Mouse (Mus musculus) urinary bladder, adult 18-20 months (tissue): Measurements from ENCODE around the gene Wdr90.

Source experiments
- DNase-seq, 2 experiments: peaks; one replicate each; pipeline ENCODE4 v3.0.0; 2022; ENCODE audit warnings: low spot score in 2 of 2, mixed read lengths in 2 of 2

The Wdr90 gene

DNA sequence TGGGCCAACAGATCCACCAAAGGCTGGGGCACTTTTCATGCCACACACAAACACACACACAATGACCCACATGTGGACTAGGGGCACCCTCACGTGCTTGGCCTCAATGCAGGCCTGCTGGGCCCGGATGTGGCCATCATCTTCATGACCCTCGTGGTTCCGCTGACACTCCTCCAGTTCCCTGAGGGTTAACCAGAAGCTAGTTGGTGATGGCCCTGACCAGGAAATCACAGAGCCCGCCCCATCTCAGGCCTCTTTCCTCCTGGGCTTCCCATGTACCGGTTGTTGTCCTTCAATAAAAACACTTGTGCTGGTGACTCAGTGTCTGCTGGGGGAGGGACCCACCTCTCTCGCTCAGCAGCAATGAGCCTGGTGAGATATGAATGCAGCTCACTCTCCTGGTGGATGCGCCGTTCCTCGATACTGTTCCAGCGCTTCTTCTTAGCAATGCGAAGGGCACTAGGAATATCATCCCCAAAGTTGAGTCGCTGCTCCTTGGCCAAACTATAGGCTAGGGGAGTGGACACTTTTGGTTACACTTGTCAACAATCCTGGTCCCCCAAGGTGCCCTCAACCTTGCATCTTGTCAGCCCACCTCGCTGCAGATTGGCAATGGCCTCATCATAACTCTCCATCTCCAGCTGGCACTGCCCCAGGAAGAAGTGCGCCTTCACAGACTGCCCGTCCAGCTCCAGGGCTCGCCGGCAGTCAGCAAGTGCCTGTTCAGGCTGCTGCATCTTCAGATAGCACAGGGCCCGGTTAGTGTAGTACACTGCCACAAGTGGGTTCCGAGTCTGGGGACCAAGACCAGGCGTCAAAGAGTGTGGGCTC lies 29.6 kb downstream of the Wdr90 start:
- peak in 1 of 2 experiments; percentile 31 for DNase-seq

DNA sequence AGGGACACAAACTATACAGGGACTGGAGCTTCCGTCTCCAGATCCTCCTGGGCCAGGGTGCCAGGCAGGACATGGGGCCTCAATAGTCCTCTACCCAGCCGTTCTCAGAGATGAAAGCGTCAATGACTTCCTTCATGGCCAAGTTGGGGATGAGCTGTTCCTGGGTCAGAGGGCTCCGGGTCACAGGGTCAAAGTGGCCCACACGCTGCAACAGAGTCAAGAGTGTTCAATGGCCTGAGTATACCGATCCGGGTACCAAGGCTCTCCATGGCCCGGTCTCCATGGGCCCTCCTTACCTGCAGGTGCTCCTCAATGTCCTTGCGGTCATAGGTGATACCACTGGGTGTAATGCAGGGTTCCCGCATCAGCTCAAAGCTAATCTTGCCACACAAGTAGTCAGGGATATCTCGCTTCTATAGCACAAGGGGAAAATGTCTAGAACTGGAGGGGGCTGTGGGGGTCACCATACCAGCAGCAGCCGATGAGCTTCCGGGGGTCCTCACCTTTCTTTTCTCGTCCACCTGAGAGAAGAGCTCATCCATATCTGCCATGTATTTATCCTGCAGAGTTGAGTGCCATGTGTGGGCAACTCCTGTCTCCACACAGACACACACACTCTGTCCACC lies 30.4 kb downstream of the Wdr90 start:
- no peak for DNase-seq

DNA sequence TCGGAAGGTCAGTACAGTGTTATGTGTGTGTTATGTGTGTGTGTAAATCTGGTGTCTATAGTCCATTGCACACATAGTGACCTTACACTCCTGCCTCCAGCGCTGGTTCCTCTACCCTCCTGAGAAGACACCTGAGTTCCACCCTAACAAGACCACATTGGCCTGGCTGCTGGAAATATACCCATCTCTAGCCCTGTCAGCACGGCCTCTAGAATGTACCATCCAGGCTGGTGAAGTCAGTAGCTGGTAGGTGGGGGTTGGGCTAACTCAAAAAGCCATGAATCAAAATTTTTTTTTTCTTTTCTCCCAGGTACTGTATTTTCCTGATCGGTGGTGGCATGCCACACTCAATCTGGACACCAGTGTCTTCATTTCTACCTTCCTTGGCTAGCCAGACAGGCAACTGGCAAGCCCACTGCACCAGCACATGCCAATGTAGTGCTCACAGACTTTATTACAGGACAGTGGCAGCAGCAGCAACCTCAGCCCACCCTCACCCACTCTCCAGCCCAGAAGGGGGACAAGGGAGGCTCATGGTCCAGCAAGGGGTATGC lies 31.0 kb downstream of the Wdr90 start:
- no peak for DNase-seq

DNA sequence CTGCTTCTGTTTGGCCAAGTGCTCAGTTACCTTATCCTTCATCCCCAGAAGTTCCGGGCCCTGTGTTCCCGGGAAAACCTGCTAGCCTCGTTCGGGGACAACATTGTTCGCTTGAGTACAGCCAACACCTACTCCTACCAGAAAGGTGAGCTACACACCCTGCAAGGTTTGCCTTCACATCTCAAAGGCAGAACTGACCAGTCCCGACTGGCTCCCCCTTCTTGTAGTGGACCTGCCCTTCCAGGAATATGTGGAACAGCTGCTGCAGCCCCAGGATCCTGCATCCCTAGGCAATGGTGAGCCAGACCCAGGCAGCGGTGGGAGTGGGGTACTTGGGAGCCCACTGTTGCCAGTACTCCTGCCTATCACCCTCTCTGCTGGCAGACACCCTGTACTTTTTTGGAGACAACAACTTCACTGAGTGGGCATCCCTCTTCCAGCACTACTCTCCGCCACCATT lies 31.7 kb downstream of the Wdr90 start:
- peak in 1 of 2 experiments; percentile 18 for DNase-seq

DNA sequence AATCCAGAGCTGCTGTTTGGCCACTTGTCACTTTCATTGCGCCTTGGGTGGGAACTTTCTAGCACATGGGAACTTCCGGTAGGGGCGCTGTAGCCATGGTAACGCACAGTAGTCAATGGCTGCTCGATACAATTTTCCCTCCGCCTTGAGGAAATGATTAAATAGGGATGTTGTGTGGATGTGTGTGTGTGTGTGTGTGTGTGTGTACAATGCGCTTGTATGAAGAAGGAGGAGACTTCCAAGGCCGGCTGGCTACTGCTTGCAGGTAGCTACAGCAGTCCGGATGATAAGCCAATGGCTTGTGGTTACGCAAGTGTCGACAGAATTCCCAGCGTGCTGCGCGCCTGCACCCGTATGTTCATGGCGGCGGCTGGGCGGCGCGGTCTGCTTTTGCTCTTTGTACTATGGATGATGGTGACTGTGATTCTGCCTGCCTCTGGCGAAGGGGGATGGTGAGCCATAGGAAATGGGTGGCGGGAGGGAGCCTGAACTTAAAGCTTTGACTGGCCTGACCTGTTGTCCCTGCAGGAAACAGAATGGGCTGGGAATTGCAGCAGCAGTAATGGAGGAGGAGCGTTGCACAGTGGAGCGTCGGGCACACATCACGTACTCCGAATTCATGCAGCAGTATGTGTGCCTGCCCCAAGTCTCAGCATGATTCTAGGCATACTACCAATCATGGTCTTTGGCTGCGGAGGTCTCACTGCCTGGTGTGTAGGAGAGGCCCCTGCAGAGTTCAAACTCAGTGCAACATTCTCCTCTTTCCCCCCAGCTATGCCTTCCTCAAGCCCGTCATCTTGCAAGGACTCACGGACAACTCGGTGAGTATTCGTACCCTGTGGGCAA lies 32.4 kb downstream of the Wdr90 start, which contains the start of gene Jmjd8:
Gene Jmjd8 (plus strand): TSS at position 156 of the 846 bp plus-strand sequence.
- peak; percentile 65 to 66 for DNase-seq

DNA sequence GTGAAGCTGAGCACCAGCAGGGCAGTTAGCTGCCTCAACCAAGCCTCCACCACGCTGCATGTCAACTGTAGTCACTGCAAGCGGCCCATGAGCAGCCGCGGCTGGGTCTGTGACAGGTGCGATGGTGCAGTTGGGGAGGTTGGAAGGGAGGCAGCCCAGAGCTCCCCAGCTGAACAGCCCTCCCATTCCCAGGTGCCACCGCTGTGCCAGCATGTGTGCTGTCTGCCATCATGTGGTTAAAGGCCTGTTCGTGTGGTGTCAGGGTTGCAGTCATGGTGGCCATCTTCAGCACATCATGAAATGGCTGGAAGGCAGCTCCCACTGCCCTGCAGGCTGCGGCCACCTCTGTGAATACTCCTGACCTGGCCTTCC lies 33.1 kb downstream of the Wdr90 start:
- no peak for DNase-seq

DNA sequence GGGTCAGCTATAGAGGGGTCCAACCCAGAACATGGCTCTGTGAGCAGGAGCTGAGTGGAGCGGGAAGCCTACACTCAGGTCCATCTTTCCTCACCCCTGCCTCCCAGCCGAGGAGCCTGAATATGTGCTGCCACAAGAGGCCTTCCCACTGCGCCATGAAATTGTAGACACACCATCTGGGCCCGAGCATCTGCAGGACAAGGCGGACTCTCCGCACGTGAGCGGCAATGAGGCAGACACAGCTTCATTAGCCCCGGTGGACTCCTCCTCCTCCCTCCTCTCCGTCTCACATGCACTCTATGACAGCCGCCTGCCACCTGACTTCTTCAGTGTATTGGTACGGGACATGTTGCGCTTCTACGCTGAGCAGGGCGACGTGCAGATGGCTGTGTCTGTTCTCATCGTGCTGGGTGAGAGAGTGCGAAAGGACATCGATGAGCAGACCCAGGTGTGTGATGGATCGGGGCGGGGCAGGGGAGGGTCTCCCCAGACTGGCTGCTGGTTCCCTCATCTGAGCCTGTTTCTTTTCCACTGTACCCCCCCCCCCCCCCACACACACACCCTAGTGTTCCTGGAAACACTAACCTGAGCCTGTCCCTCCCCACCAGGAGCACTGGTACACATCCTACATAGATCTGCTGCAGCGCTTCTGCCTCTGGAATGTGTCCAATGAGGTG lies 33.6 kb downstream of the Wdr90 start:
- DNase-seq: no peak

DNA sequence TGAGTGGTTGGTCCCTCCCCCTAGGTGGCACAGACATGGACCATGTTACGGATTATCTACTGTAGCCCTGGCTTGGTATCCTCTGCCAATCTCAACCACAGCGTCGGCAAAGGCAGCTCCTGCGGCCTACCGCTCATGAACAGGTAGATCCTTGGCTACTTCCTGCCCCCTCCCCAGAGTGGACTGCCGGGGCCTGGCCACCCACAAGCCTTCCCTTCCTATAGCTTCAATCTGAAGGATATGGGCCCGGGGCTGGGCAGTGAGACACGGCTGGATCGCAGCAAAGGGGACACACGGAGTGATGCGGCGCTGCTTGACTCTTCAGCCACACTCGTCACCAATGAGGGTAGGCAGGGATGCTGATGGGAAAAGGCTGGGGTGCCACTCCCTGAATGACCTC lies 34.3 kb downstream of the Wdr90 start:
- no peak for DNase-seq

DNA sequence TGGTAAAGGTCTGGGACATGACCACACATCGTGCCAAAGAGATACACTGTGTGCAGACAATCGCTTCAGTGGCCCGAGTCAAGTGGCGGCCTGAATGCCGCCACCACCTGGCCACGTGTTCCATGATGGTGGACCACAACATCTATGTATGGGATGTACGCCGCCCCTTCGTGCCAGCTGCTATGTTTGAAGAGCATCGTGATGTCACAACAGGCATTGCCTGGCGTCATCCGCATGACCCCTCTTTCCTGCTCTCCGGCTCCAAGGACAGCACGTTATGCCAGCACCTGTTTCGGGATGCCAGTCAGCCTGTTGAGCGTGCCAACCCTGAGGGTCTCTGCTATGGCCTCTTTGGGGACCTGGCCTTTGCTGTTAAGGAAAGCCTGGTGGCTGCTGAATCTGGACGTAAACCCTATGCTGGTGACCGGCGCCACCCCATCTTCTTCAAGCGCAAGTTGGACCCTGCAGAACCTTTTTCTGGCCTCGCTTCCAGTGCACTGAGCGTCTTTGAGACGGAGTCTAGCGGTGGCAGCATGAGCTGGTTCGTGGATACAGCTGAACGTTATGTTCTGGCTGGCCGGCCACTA lies 35.2 kb downstream of the Wdr90 start:
- DNase-seq: no peak

DNA sequence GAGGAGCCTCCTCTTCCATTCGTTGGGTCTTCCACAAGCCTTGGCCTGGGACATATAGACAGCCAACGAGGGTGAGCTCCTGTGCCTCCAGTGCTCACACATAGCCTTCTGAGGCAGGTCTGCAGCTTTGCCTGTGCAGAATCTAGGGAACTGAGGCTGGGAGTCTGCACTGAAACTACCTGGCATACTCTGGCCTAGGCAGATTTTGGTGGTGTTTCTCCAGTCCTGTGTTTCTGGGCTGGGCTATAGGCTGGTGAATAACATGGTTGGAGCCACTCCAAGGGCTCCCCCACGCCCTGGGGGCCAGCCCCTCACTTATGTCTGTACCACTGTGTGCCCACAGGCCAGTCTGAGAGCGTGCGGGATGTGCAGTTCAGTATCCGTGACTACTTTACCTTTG lies 36.0 kb downstream of the Wdr90 start:
- no peak for DNase-seq

DNA sequence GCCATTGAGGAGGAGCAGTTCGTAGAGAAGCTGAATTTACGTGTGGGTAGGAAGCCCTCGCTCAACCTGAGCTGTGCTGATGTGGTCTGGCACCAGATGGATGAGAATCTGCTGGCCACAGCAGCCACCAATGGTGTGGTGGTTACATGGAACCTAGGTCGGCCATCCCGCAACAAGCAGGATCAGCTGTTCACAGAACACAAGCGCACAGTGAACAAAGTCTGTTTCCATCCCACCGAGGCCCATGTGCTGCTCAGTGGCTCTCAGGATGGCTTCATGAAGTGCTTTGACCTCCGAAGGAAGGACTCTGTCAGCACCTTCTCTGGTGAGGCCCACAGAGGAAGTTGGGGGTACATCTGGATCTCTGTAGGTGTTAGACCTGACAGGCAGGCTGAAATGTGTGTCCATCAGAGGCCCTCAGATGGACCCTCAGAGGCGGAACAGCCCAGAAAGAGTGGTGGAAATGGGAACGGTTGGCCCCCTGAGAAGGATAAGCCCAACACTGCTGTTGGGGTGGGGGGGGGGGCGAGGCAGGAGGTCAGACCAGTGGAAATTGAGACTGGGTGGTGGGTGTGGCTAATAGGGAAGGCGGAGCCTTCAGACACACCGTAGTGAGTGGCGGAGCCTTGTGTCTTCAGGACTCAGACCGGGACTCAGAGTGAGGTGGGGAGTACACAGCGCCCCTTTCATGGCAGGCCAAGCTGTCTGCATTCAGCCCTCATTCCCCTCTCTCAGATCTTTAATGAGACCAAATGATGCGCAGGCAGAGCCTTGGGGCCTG lies 36.7 kb downstream of the Wdr90 start:
- no peak for DNase-seq

DNA sequence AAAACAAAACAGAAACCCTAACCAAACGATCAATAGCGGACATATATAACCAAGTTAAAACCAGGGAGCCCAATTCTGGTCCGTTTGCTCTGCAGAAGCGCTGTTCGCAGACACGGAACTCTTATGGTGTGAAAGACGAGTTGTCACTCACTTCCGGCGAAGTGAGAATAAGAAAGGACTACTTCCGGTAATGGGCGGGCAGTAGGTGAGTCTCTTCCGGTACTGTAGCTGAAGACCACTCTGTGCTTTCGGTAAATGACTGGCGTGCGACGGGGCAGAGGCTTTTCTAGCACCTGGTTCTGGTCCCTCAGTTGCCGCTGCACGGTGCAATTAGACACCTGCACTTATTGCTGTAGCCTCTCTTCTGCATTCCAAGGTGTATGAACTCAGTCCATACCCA lies 37.8 kb downstream of the Wdr90 start, which contains the start of gene Wdr24:
Gene Wdr24 (plus strand): TSS at position 176 of the 400 bp plus-strand sequence.
- peak in 1 of 2 experiments; percentile 56 for DNase-seq

DNA sequence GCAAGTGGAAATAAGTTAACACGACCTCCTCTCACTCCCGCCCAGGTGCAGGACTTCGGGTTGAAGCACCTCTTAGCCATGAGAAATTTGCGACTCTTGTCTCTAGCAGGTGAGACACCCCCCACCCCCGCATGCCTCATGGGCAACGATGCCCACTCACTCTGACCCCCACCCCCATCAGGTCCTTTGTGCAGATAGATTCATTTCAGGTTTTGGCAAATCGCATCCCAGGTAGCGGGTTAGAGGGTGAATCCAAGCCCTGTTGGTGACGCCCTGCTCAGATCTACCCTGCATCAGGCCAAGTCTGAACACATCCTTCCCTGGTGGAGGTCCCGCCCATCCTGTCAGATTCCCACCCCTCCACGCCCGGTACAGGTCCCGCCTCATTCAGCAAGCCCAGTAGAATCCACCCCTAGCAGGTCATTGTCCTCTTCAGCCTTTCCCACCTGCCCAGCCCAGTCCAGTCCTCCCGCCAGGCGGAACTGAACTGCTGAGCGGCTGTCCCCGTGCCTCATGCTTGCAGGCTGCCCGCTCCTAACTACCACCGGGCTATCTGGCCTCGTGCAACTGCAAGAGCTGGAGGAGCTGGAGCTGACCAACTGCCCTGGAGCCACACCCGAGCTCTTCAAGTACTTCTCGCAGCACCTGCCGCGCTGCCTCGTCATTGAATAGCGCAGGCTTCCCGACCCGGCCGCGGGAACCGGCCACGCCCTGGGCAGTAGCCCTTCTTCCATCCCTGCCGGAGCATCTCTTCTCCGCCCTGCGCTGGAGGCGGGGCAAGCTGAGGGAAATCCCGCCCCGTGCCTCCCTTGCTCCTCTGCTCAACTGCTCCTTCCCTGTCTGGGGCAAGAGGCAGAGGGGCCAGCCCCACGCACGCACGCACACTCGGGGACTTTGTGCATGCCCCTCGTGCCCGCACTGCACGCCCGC lies 42.2 kb downstream of the Wdr90 start:
- no peak for DNase-seq

DNA sequence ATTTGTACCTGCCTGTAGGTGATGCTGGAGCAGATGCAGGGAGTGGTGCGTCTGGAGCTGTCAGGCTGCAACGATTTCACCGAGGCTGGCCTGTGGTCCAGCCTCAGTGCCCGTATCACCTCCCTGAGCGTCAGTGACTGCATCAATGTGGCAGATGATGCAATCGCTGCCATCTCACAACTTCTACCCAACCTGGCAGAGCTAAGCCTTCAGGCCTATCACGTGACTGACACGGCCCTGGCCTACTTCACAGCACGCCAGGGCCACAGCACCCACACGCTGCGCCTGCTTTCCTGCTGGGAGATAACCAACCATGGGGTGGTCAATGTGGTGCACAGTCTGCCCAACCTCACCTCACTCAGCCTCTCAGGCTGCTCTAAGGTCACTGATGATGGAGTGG lies 43.6 kb downstream of the Wdr90 start:
- DNase-seq: no peak

DNA sequence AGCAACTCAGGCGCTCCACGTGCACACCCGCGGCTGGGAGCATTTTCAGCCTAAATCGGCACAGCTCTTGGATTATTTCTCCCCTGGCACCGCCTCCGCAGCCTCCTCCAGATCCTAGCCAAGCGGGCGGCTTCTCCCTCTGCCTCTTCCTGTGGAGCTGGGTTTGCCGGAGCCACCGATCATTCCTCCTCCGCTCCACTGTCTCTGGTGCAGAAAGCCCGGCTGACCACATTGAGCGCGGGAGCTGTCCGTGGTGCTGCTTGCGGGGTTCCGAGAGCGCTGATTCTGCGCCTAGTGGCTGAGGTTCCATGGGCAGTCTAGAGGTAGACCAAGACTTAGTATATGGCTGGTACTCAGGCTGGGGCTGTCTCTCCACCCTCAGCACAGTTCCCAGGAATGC lies 47.8 kb downstream of the Wdr90 start:
- peak; percentile 67 to 70 for DNase-seq

DNA sequence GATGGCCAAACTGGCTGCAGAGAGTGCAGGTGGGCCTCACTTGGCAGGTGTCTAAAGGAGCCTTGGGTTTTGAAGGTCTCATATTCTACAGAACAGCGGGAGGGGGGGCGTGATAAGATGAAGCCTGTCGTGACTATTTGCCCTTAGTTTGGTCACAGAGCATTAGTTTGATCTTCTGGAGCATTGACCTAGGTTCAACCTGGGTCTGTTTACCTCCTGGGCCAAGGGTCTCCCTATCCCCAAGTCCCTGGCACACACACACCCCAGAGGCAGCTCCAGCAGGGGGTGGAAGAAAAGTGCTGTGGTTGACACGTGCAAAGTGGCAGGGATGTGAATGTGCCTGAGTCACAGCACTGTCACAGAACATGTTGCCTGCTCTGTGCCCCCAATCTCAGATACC lies 50.4 kb downstream of the Wdr90 start:
- DNase-seq: no peak

DNA sequence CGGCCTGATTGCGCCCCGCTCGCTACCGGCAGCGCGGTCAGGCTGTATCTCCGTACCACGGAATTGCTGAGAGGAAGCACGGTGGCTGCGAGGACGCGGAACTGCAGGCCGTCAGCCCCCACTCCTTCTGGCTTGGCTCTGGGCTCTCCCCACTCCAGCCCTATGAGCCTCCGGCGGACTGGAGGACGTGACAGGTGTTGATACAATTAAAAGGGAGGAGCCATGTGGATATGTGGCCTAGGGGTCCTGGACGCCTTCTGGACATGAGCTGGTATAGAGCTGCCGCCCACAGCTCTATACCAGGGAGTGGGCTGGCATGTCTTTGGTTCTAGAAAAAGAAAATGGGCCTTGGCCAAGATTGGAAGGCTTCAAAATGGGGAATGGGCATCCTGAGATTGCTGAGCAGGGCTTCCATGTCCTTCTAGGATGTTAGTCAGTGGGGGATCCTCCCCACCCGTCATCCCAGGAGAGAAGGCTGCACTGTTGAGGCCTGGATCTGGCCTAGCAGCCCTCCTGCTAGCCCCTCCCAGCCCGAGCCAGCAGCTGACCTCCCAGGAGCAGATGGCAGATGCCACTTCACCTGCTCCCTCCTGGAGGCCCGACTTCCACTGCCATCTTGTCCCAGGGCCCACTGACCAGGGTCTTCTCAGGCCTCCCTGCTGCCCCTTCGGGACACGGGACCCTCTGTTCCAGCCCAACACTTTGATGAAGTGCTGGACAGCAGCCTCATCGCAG lies 51.5 kb downstream of the Wdr90 start:
- no peak for DNase-seq
